Mouse (Mus musculus): ENCODE results near the gene Mvb12a. TPM values are rescaled to one million over a fixed set of nuclear protein-coding genes. Genes with fewer than 3 reads are reported as not detected.

Mvb12a gene
- total RNA-seq (2021) = 10 to 100 TPM; 64.6 to 72.0 TPM
- long read RNA-seq, experiment 1, transcript Mvb12a-201 (9 exons, 1,062 nt) = major isoform, 21 of 25 reads
- long read RNA-seq, experiment 1, partial matches to known transcripts = 0 of 25 reads
- long read RNA-seq, experiment 1, other reads (novel, unspliced or antisense) = 4 of 25 reads
- long read RNA-seq, experiment 2, transcript Mvb12a-201 (9 exons, 1,062 nt) = major isoform, 79 of 97 reads
- long read RNA-seq, experiment 2, partial matches to known transcripts = 8 of 97 reads
- long read RNA-seq, experiment 2, other reads (novel, unspliced or antisense) = 9 of 97 reads

- DNase-seq (ENCODE audit: low spot score in 2 of 2) = peak; percentile 85 to 87
These were observed at the start of gene Mvb12a for GRCm38 (mm10) chr8:71542632-71543343. Gene Mvb12a, plus strand, starts transcription at chr8:71542922.

- peak; percentile 85 to 89 for DNase-seq (ENCODE audit: low spot score in 2 of 2)
These were observed 47.7 kb upstream of the Mvb12a start for GRCm38 (mm10) chr8:71495039-71495438.

- no peak for DNase-seq (ENCODE audit: low spot score in 2 of 2)
These were observed 46.9 kb upstream of the Mvb12a start for GRCm38 (mm10) chr8:71495811-71496210.

GRCm38 (mm10) chr8:71496481-71496880, 46.2 kb upstream of the Mvb12a start:
- DNase-seq (ENCODE audit: low spot score in 2 of 2) = peak; percentile 92 to 94

GRCm38 (mm10) chr8:71497077-71497645, 45.6 kb upstream of the Mvb12a start:
- DNase-seq (ENCODE audit: low spot score in 2 of 2) = no peak

- DNase-seq (ENCODE audit: low spot score in 2 of 2) = no peak
These were observed 44.7 kb upstream of the Mvb12a start for GRCm38 (mm10) chr8:71497881-71498501.

GRCm38 (mm10) chr8:71498816-71499690, 43.7 kb upstream of the Mvb12a start:
- no peak for DNase-seq (ENCODE audit: low spot score in 2 of 2)

GRCm38 (mm10) chr8:71504349-71504748, 38.4 kb upstream of the Mvb12a start:
- DNase-seq (ENCODE audit: low spot score in 2 of 2) = no peak

- no peak for DNase-seq (ENCODE audit: low spot score in 2 of 2)
These were observed 37.4 kb upstream of the Mvb12a start for GRCm38 (mm10) chr8:71505326-71505725.

GRCm38 (mm10) chr8:71505979-71506378, 36.7 kb upstream of the Mvb12a start:
- no peak for DNase-seq (ENCODE audit: low spot score in 2 of 2)

- DNase-seq (ENCODE audit: low spot score in 2 of 2) = peak; percentile 56 to 66
These were observed 35.1 kb upstream of the Mvb12a start for GRCm38 (mm10) chr8:71507589-71508104.

GRCm38 (mm10) chr8:71509316-71509715, 33.4 kb upstream of the Mvb12a start:
- no peak for DNase-seq (ENCODE audit: low spot score in 2 of 2)

- no peak for DNase-seq (ENCODE audit: low spot score in 2 of 2)
These were observed 31.1 kb upstream of the Mvb12a start, which contains the start of gene Plvap for GRCm38 (mm10) chr8:71511644-71512043. Gene Plvap, minus strand, starts transcription at chr8:71511752.

GRCm38 (mm10) chr8:71513018-71513754, 29.5 kb upstream of the Mvb12a start:
- DNase-seq (ENCODE audit: low spot score in 2 of 2) = no peak

GRCm38 (mm10) chr8:71515043-71515442, 27.7 kb upstream of the Mvb12a start:
- no peak for DNase-seq (ENCODE audit: low spot score in 2 of 2)

- DNase-seq (ENCODE audit: low spot score in 2 of 2) = no peak
These were observed 25.9 kb upstream of the Mvb12a start for GRCm38 (mm10) chr8:71516786-71517185.

GRCm38 (mm10) chr8:71519037-71519825, 23.5 kb upstream of the Mvb12a start:
- DNase-seq (ENCODE audit: low spot score in 2 of 2) = peak; percentile 63 to 67

GRCm38 (mm10) chr8:71521634-71522033, 21.1 kb upstream of the Mvb12a start:
- DNase-seq (ENCODE audit: low spot score in 2 of 2) = peak; percentile 96 to 97

Measured in adrenal gland, adult 18-20 months (tissue).